Mouse (Mus musculus) retina, embryonic 14.5 days (tissue): ENCODE measurements at regions not wholly inside any gene's neighbourhood (a gene's known extent, or its start where the extent isn't known, plus 50 kb on each side); places are given as distances from the start of the nearest gene placed in this dataset.
"Not testable (repeated sequence)": the region's sequence is repeated elsewhere in the genome, so short reads cannot be mapped to it uniquely, and the experiment has no call there.

ENCODE experiments used
- DNase-seq: peaks from one replicate; pipeline ENCODE4 v3.0.0-alpha.2; 2015; ENCODE audit warnings: low spot score

DNA sequence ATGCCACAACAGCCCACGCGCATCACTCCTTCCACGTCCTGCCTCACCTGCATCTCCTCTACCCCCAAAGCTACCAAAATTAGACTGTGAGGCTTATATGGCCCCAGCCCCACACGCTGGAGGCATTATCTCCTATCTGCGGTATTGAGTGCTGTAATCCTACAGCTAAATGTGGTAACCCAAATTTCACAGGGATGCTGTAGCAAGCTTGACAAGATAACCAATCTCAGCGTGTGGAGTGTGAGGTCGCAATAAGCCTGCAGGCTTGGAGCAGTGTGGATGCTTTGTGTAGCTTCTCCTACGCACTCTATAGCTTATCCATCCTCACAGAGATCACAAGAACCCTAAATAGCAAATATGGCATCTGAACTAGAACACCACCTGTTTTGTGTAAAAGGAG, 251.2 kb upstream of the Kcnh8 start:
- no peak for DNase-seq

GRCm38 (mm10) chr17:52350696-52351095, 251.8 kb upstream of the Kcnh8 start:
- DNase-seq: no peak

DNA sequence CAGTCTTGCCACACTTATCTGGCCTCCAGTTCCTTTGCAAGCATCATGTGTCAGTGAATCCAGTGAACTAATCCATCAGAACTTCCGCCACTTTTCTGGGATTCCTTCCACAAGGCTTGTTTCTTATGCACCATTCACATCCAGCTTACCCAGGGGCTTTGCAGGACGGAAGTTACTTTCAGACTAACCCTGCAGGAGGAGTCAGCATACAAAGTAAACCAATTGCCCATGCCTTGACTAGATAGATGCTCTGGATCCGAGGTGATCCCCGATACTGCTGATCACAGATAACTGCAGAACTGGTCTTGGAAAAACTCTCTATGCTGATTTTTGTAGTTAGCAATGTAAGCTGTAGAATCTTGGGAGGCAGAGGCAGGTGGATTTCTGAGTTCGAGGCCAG, 252.6 kb upstream of the Kcnh8 start:
- DNase-seq: no peak

DNA sequence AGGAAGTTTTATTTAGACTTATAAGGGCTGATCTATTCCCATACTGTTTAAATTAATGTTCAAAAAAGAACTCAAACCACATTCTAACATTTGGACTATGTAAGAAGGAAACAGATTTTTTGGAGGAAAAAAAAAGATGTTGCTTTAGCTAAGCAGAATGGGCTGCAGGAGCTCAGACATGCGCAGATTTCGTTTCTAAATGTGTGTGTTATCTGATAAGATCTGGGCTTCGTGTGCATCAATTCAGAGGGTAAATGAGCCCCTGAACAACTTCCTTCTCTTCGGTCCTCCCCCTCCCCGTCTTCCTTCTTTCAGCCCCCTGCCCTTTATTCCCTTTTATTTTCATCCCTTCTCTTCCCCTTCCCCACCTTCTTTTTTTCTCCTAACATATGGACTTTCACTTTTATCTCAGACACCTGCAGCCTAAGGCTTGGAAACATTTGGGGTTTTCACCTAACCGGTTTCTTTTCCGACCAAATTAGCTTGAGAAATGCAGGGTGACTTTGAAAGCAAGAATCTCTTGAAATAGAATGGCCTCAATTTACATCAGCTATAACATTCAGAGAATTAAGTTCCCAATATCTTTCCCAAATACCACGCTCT, 253.9 kb upstream of the Kcnh8 start:
- no peak for DNase-seq

GRCm38 (mm10) chr17:52320586-52320985, 281.9 kb upstream of the Kcnh8 start:
- DNase-seq: no peak

DNA sequence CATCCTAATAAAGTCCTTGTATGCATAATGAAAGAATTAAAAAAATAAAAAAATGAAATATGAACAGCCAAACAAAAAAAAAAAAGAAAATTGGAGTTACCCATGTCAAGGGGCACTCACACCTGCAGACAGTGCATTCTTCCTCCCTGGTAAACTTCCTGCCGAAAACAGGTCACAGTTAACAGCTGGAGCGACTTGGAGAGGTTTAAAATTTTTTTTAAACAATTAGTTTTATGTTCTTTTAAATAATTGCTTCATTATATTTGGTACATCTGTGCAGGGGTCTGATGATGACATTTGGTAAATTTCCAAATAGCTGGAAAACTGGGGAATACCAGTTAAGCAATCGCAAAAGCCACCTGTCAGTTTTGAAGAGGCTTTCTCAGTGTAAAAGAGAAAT, 285.5 kb upstream of the Kcnh8 start:
- DNase-seq: no peak

GRCm38 (mm10) chr17:52315879-52316278, 286.6 kb upstream of the Kcnh8 start:
- DNase-seq: no peak

- DNase-seq: not testable (repeated sequence)
Measured at GRCm38 (mm10) chr17:52315456-52315855, 287.1 kb upstream of the Kcnh8 start.

DNA sequence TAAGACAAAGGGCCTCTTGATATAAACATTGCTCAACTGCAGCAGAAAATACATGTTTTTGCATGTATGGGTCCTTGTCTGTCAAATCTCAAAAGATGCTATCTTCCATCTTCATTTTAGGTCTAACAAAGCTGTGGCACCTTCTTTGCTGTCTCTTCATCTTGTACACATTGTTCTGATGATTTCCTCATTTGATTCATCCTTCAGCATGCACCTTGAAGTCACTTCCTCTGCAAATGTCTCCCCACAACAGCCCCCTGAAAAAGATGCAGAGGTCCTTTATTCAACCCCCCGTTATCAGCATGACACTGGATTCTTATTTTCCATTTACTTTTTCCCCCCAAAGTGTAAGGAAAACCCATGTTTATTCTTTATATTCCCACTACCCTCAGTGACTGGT, 290.5 kb upstream of the Kcnh8 start:
- DNase-seq: no peak

DNA sequence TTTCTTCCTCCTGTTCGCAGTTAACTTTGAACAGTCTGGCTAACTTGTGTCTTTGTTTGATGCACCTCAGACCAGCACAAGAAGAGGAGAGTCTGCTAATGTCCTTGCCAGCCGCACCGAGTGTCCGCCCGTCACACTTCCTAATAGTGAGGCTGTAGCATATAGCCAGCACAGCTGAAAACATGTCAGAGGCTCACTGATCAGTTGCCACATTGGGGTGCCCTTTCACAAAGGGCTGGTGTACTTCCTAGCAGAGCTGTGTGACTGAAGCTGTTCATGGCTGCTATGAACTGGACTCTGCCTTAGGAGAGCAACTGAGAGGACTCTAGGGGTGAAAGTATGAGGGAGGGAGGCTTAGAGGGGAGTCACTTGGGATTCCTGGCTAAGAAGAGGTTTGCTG, 293.7 kb upstream of the Kcnh8 start:
- DNase-seq: no peak

DNA sequence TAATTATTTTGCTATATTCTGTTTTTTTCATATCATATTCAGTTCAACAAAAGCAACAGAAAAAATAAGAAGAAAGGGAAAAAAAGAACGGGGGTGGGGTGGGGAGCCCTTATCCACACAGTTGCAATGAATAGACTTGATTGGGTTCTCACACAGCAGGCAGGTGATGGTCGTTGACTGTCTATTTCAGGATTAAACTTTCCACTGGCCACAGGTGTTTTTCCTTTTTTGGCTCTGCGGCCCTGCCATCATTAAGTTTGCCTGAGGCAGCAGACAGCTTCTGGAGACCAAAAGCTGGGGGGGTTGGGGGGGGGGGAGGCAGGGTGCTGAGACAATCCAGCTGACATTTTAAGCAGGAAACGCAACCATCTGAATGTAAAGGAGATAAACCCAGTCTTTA, 298.4 kb upstream of the Kcnh8 start:
- DNase-seq: no peak

- no peak for DNase-seq
Measured at GRCm38 (mm10) chr17:52303320-52303719, 299.2 kb upstream of the Kcnh8 start.

- DNase-seq: no peak
Measured at GRCm38 (mm10) chr17:52299769-52300168, 302.7 kb upstream of the Kcnh8 start.

DNA sequence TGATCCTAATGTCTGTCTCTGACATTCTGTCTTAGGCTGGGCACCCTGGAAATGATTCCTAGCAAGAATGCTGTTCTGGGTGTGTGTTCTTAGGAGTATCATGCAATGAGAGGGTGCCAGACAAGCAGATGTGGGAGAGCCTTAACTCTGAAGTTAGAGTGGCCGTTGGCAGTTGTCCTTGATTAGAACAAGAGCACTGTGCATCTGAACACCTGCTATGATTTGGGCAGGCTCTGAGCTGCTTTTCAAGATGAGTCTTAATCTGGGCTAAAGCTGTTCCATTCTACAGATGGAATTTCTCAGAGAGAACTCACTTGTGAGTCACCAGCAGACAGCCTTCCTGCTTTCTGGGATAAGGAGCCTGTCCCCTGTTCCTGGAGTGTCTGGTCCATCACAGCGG, 317.1 kb upstream of the Kcnh8 start:
- no peak for DNase-seq

- no peak for DNase-seq
Measured at GRCm38 (mm10) chr17:52282264-52282663, 320.2 kb upstream of the Kcnh8 start.

- no peak for DNase-seq
Measured at GRCm38 (mm10) chr17:52278523-52278922, 324.0 kb upstream of the Kcnh8 start.

GRCm38 (mm10) chr17:52268792-52269191, 333.7 kb upstream of the Kcnh8 start:
- no peak for DNase-seq

- DNase-seq: no peak
Measured at GRCm38 (mm10) chr17:52251284-52251683, 351.2 kb upstream of the Kcnh8 start.

GRCm38 (mm10) chr17:52225584-52225983, 376.9 kb upstream of the Kcnh8 start:
- no peak for DNase-seq

- no peak for DNase-seq
Measured at GRCm38 (mm10) chr17:52220422-52220821, 382.1 kb upstream of the Kcnh8 start.

DNA sequence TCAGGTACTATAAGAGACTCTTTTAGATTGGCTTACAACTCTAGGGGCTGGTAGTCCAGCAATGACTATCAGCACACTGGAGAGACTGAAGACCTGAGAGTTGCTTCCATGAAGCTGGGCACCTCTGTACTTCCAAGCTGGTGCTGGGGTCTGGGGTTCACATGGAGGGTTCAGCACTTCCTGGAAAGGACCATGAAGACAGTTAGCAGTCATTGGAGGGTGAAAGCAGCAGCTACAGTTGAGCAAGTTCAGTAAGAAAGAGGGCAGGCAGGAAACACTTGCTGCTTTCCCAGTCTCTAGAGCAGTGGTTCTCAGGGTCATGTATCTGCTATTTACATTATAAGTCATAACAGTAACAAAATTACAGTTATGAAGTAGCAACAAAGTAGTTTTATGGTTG, 384.3 kb upstream of the Satb1 start:
- no peak for DNase-seq

DNA sequence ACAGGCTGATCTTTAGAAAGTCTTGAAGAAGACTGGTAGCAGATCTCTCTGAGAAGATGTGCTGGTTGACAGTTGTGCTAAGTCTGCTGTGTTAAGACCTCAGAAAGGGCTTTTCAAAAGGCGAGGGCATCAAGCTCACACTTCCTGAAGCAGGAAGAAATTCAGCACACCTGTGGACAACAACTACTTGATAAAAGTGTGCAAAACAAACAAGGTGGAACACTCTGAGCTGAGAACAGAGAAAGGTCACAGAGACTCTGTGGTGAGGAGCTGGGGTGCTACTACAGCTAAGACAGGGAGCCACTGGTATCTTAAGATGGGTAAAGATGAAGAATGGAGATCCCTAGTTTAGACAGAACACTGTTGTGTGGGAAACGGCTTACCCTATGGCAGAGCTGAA, 379.9 kb upstream of the Satb1 start:
- DNase-seq: no peak

- no peak for DNase-seq
Measured at GRCm38 (mm10) chr17:52210483-52210882, 377.4 kb upstream of the Satb1 start.

- DNase-seq: no peak
Measured at GRCm38 (mm10) chr17:52197731-52198130, 364.6 kb upstream of the Satb1 start.

DNA sequence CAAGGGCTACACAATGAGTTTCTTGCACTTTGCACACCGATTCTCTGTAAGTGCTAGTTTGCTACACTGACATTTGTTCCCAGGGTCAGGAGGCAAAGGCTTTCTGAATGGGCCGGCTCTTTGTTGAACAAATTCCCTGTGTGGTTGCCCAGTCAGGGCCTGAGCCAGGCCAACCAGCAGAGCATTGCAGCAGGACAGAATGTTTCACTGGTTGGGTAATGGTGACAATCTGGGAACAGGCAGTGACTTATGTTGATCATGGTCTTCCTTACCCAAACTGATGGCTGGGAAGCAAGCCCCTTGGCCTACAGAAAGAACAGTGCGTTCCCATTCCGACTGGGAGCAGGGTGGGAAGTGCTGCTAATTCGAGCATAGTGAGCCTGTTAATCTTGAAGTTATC, 363.7 kb upstream of the Satb1 start:
- DNase-seq: no peak
